Mouse (Mus musculus): Measurements from ENCODE around the gene Pkib.

The Pkib gene

DNA sequence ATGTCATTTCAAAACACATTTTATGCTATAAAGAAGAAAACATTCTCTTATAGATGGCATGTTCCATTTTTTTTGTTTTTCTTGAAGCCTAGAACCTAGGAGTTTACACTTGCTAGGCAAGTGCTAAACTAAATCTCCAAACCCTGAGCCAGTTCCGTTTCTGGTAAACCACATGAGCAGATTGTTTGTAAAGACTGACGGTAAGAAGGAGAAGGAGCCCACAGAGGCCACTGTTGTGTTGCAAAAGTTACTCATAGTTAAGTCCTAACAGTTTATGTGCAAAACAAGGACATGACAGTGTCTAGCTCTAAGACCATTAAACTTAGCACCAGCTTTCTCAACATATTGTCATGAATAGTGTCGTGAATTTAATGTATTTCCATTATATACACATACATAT is 99.9 kb downstream of the Pkib start:
- DNase-seq (ENCODE audit: low read depth, low spot score): no peak

DNA sequence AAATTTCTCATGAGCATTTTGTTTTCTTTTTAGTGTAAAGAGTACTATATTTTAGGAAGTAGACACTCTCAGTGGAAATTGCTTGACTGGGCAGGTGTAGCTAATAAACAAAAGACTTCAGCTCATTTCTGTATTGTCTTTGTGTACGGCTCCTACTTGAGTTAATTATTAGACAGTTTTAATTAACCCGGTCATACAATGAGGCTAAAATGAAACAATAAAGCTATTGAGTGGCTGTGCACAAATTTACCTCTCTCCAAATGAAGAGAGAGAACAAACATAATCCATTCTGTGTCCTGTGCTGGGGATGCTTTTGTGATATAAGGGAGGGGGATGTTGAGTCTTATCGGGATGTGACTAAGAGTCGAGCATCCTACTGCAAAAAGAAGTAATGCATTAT is 109.0 kb downstream of the Pkib start:
- DNase-seq (ENCODE audit: low read depth, low spot score): no peak

- no peak for DNase-seq (ENCODE audit: low read depth, low spot score)
These were observed 109.6 kb downstream of the Pkib start for GRCm38 (mm10) chr10:57741351-57741750.

DNA sequence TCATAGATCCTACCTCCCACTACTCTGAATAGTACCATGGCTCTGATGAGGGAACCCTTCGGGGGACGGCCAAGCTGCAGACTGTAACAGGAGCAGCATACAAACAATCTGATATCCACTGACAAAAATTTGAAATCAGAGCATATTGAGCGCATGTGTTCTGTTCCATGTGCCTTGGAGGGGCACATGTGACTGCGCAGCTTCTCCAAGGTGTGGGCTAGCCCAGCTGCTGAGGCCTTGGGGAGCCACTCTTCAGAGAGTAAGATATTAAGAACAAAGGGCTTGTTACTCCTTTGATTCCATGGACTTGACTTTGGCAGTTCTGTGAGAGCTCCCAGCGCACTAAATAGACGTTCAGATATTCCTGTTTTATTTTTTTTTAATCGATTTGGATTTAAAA is 111.3 kb downstream of the Pkib start:
- DNase-seq (ENCODE audit: low read depth, low spot score): no peak

GRCm38 (mm10) chr10:57743606-57744016 is 111.8 kb downstream of the Pkib start:
- peak; percentile 77 for DNase-seq (ENCODE audit: low read depth, low spot score)

GRCm38 (mm10) chr10:57744128-57744765 is 112.5 kb downstream of the Pkib start:
- no peak for DNase-seq (ENCODE audit: low read depth, low spot score)

GRCm38 (mm10) chr10:57745452-57745851 is 113.7 kb downstream of the Pkib start:
- DNase-seq (ENCODE audit: low read depth, low spot score): no peak

DNA sequence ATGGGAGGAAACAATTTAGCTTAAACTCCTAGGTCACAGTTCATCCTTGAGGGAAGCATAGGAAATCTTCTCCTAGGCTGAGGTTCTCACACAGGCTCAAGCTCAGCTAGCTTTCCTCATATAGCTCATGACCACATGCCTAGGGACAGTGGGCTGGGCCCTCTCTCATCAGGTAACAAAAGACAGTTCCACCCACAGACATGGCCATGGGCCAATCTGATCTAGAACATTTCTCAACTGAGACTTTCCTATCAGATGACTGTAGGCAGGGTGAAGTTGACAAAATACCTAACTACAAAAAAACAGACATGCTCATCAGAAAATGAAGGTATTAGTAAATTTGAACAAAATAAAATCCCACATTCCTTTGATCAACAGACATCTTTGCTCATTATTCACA is 115.3 kb downstream of the Pkib start:
- DNase-seq (ENCODE audit: low read depth, low spot score): no peak

- DNase-seq (ENCODE audit: low read depth, low spot score): no peak
These were observed 121.6 kb downstream of the Pkib start for GRCm38 (mm10) chr10:57753343-57753742.

- DNase-seq (ENCODE audit: low read depth, low spot score): no peak
These were observed 123.5 kb downstream of the Pkib start for GRCm38 (mm10) chr10:57755201-57755736.

DNA sequence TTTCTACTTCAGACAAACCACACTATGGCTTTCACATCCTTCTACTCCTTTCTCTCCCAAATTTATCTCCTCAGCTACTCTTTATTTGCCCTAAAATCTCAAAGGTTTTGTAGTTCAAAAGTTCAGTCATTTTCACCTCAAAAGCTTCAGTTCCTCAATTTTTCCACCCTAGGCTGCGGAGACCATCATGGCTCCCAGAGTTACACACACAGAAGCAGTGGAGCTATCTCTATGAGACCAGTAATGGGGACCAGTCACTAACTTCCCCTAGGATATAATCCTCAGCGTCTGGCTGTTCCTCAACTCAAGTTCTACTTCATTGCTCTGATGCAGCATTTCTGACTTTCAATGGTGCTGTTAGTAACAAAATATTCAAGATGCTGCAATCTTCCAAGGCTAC is 127.2 kb downstream of the Pkib start:
- no peak for DNase-seq (ENCODE audit: low read depth, low spot score)

DNA sequence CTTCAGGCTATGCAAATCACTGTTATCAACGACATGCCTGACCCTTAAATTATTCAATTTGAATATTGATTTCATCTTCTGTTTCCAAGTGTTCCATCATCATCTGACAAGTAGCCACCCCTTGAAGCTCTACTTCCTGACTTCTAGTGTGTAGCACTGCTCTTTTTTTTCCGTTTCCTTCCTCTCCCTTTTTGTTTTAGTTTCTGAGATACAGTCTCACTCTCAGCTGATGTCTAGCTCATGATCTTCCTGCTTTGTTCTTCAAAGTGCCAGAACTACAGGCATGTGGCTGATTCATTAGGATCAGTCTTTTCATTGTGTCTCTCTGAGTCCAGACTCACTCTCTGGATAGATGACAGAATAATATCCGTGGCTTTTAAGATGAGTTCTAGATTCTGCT is 128.9 kb downstream of the Pkib start:
- no peak for DNase-seq (ENCODE audit: low read depth, low spot score)

DNA sequence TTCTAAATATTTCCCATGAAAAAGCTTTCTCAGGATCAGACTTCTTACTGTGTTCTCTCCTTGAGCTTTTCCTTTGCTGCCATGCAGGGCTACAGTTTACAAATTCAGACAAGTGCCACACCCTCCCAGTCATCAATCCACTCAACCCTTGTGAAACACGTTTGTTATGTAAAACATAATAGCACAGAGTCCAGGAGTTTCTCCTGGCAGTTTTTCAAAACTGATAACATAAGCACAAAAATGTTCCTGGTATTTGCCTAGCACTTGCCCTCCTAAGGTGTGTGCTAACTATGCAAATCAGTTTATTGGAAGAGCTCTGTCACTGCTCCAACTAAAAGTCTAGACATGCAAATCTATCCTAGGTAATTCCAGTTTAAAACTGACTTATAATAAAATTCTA is 131.3 kb downstream of the Pkib start:
- DNase-seq (ENCODE audit: low read depth, low spot score): no peak

GRCm38 (mm10) chr10:57783289-57784130 is 151.7 kb downstream of the Pkib start:
- no peak for DNase-seq (ENCODE audit: low read depth, low spot score)

DNA sequence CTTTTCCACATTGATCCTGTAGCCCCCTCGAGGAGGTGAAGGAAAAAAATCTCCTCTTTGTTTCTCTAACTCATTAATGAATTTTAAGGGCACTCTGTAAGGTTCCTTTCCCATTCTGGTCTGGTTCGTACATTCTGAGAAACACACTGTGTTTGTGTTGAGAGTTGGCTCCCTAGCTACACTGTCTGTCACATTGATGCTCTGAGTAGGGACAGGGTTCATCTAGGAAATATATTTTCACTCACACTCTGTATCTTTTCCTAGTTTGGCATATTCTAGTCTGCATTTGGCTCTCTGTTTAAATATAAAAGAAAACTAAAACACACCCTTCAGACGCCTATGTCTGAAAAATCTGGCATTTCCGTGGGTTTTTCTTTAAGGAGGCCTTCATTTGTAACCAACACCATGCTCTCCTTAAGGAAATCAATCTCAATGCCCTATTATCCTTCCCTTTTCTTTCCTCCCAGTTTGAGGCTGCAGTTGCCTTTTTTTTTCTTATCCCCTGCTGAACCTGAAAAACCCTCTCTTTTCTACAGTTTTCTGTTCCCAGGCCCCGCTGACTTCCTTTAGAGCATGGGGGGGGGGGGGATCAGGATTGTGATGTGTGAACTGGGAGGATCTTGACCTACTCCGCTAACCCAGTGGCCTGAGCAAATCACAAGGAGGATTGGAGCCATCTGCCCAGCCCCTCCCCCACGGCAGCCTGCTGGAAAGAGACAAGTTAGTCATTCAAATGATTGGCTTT is 152.5 kb downstream of the Pkib start:
- DNase-seq (ENCODE audit: low read depth, low spot score): no peak

GRCm38 (mm10) chr10:57784876-57785150 is 153.0 kb downstream of the Pkib start, which contains the start of gene Fabp7:
Gene Fabp7 (plus strand): TSS chr10:57784881.
- no peak for DNase-seq (ENCODE audit: low read depth, low spot score)

DNA sequence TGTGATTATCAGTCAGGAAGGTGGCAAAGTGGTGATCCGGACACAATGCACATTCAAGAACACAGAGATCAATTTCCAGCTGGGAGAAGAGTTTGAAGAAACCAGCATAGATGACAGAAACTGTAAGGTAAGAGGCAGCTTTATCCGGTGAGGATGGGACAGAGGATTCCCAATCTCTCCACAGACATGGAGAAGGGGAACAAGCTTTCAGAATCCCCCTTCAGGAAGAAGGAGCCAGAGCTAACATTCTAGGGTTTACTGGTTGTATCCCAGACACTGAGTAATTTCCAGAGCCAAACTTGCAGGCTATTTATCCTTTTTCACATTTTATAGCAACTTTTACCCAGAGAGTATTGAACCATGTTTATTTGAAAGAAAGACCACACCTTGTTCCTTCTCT is 153.8 kb downstream of the Pkib start:
- no peak for DNase-seq (ENCODE audit: low read depth, low spot score)
